Mouse (Mus musculus) liver, adult 10 weeks (tissue): ENCODE results near the gene Gemin5. TPM values are rescaled to one million over a fixed set of nuclear protein-coding genes. Genes with fewer than 3 reads are reported as not detected.

Source experiments
- polyA plus RNA-seq: library from polyadenylated mRNA; stranded (reverse); fragments of 350-450 nt; fragmentation: Illumina TruSeq; extraction: RNeasy Lipid Tissue Mini Kit (QIAGEN cat#74804); gene quantifications from one replicate; pipeline ENCODE4 v1.2.3, GENCODE M21; 2014; ENCODE audit warnings: low read depth, low replicate concordance

The Gemin5 gene
- polyA plus RNA-seq = 2.1 TPM

DNA sequence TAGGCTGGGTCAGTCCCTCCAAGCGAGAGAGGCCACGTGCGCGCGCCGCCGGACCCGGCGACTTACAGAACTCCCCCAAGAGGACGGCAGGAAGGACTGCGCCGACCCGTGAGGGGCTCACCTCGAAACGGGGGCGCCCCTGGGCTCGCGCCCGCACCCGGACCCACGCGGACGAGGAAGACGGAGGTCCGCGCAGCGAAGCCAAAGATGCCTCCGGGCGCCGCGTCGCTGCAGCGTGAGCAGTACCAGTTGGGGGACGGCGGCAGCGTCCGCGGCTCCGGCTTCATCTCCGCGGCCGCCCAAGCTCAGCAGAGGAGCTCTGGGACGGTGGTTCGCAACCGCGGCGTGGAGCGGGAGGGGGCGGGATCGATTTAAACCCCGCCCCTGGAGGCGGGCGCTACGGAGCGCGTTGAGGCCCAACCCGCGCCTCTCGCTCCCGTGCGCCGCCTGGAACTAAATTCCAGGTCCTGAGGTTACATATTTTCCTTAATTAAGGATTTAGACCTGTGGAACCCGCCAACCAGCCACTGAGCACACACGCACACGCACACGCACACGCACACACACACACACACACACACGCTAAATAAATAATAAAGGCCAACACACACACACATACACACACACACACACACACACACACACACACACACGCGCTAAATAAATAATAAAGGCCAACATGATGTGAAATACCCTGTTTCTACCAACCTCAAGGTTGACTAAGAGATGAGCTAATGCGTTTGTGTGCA lies at the start of gene Gemin5:
TSS of gene Gemin5 (minus strand) at position 373 of the 749 bp plus-strand sequence.

DNA sequence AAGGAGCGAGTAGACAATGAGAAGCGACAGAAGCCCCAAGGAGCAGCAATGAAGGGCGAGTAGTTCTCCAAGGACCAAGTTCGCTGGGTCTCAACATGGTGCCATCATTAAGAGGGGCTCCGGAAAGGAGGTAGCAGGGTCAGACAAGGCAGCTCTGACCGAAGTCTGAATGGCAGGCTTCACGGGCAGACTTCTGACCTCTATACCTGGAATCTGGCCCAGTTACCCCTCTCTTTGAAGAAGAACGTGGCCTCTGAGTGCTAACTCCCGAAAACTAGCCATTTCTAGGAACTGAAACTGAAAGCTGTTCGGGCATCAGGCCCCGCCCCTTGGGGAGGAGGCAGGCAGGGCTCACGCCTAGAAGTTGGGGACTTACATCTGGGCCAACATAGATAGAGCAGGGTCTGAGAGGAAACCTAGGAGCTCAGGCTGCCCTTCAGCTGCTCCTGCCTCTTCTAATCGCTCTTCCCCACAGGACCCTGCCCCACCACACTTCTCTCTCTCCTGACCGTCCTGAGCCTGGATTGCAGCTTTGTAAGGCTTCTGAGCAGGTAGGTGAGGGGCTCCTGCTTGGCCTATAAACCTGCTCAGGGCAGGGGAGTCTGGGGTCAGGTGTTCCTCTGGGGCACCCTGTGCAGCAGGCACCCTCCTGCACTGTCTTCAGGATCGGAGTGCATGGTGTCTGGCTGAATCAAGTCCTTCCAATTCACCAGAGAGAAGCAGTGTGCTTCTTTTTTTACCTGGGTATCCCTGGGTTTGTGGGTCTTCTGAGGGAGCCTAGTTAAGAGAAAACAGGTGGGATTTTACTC lies 31.1 kb upstream of the Gemin5 start, which contains the start of the genes Igtp and Irgm2:
TSS of gene Igtp (plus strand) at position 328 of the 809 bp plus-strand sequence.
TSS of gene Irgm2 (plus strand) at position 390 of the 809 bp plus-strand sequence.

DNA sequence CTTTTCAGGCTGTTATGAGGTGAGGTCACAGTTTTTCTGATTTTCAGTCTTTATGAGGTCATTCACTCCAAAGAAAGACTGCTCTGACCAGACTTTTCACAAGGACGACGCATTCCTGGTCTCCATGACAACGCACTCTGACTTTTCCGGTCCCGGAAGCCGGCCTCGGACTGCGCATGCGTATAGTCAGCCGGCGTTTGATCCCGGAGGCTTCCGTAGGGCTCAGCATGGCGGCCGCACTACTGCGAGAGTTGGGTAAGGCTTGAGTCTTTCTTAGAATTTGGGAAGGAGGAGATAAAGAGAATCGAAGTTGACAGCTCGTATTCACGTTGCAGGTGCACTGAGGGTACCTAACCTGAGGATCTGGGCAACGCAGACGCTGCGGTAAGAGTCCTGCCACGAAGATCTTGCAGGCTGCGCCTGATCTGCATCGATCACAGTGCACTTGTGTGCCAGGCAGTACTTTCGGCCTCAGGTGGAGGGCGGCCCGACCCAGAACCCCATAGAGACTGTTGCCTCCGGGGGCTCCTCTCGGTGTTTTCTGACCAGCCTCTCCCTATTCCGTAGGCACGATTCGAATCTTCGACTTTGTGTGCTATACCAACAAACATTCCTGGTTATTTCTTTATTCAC lies 3.2 kb upstream of the Gemin5 start, which contains the start of gene Mrpl22:
TSS of gene Mrpl22 (plus strand) at position 203 of the 633 bp plus-strand sequence.

DNA sequence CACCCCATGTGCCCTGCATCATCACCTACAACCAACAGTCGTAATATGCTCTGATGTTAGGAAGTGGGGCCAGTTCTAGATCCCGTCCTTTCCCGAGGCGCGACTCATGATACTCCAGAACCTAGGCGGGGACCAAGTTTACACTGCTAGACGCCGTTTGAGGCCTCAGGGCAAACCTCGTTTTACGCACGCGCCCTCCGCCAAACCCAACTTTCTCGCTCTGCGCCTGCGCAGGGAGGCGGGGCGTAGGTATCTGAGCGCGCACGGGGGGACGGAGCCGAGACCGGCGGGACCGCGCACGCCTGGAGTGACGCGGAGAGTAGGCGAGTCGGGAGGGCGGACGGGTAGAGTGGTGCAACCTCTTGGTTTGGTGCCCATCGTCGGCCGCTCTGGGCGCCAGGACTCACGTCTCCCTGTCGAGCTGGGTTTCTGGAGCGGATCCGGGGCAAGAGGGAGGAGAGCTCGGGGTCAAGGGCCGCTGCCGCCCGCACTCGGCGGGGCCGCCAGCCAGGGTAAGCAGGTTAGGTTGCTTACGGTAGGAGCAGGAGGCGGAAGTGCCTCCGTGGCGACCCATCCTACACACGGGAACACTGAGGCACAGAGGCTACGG lies 64.5 kb downstream of the Gemin5 start, which contains the start of gene Cnot8:
TSS of gene Cnot8 (plus strand) at position 457 of the 610 bp plus-strand sequence.

DNA sequence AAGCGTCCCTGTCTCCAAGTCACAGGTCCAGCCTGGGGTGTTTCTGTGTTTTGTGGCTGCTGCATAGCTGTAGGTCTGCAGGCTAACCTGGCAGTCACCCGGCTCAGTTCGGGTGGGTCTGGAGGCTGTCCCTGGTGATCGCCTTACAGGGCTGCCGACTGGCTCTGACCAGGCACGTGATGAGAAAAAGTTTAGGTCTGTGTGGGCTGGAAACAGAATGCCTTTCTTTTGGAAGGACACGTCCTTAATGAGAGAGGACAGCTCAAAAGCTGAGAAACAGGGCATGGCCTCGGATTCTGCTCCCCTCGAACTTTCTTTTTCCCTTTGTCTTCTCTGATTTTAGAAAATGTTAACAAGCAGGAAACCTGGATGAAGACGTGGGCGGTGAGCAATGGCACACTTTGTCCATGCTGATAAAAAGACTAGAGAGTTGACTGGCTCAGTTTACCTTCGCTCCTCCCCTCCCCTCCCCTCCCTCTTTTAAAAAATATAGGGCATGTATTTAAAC lies 75.3 kb downstream of the Gemin5 start, which contains the start of gene Gm12248:
TSS of gene Gm12248 (minus strand) at position 114 of the 508 bp plus-strand sequence.

Other genes starting within 250 kb of the Gemin5 start
- 22.3 TPM for gene Larp1, start 159.5 kb downstream of the Gemin5 start, polyA plus RNA-seq
- gene Gm12248, start 75.4 kb downstream of the Gemin5 start, polyA plus RNA-seq = not detected
- gene Cnot8, start 64.4 kb downstream of the Gemin5 start, polyA plus RNA-seq = 26.7 TPM
- gene Mrpl22, start 3.1 kb upstream of the Gemin5 start, polyA plus RNA-seq = 38.3 TPM
- gene Igtp, start 31.0 kb upstream of the Gemin5 start, polyA plus RNA-seq = 40.1 TPM
- gene Irgm2, start 31.1 kb upstream of the Gemin5 start, polyA plus RNA-seq = 50.2 TPM
- not detected for gene 4930438A08Rik, start 106.3 kb upstream of the Gemin5 start, polyA plus RNA-seq
- 1.6 TPM for gene Zfp692, start 138.5 kb upstream of the Gemin5 start, polyA plus RNA-seq
- 30.7 TPM for gene Zfp672, start 161.8 kb upstream of the Gemin5 start, polyA plus RNA-seq
- 0.93 TPM for gene Sh3bp5l, start 162.2 kb upstream of the Gemin5 start, polyA plus RNA-seq
- not detected for gene Lypd8, start 210.5 kb upstream of the Gemin5 start, polyA plus RNA-seq